Mouse (Mus musculus) adrenal gland (tissue): ENCODE measurements around the gene Tasp1.
"Not testable (repeated sequence)": the region's sequence is repeated elsewhere in the genome, so short reads cannot be mapped to it uniquely, and the experiment has no call there.

ENCODE experiments used
- intact Hi-C: fragments of 180-260 bp; cut with DNase I; formaldehyde crosslinking; loops from one replicate; pipeline ENCODE4 v1.15.1; 2025

Gene Tasp1

DNA sequence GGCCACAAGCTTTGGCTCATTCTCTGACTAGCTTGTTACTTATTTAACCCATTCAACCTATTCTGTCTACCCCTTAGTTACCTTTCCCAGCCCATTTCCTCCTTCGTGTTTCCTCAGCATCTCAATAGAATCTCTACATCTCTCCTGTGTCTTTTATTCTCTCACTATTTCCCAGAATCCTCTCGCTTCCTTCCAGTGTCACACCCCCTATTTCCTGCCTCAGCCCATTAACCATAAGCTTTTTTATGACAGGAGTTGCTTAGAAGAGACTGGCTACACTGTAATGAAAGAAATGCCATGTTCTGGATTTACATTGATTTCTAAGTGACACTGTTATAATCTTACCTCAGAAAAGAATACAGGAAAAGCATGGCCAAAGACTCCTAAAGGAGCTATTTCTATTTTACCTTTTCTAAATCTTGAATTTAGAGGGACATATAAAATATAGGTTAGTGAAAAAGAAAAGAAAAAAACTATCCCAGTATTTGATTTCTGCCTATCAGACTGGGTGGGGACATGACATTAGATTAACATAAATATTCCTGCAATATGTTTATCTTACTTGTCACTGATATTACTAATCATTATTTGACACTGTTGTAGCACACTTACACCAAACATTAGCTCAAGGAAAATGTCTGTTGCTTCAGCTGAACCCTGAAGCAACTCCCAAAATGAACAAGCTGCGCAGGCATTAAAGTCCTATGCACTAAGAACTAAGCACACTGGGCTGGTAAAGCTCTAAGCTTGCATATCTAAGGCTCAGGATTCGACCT is 6.3 kb downstream of the Tasp1 start:
- intact Hi-C loops = no loop called here

DNA sequence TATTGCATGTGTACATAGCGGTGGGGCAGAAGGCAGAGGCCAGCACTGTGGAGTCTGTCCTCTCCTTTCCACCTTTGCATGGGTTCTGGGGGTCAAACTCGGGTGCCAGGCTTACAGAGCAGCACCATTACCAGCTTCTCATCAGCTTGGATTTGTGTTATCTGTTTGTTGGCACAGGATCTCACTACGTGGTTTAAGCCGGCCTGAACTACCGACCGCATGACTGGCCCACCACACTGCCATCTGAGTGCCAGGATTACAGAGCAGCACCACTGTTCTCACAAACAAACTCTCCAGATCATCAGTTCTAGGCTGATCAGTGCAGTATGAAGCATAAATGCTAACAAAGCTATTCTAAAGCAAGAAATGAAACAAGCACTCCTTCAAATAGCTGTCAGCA is 8.5 kb downstream of the Tasp1 start:
- intact Hi-C loops = no loop called here

DNA sequence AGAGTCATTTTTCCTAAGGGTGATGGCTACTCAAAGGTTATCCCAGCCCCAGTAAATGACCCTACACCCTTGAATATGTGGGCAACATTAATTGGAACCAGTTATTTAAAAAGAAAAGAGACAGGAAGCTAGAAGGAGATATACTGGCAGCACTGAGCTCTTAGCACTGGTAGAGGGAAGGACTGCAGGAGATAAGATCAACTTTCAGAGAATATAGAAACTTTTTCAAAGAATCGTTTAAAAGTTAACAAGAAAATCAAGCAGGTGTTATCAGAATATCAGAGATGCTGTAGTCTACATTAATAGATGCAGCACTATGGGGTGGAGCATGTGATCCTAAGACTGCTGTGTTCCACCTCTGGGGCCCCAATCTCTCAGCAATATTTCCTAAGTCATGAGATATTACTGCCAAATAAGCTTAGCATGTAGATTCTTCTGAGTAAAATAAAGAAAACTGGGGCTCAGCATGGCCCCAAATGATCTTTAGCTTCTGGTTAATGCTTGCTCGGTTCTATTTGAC is 14.9 kb downstream of the Tasp1 start:
- intact Hi-C loops = no loop called here

DNA sequence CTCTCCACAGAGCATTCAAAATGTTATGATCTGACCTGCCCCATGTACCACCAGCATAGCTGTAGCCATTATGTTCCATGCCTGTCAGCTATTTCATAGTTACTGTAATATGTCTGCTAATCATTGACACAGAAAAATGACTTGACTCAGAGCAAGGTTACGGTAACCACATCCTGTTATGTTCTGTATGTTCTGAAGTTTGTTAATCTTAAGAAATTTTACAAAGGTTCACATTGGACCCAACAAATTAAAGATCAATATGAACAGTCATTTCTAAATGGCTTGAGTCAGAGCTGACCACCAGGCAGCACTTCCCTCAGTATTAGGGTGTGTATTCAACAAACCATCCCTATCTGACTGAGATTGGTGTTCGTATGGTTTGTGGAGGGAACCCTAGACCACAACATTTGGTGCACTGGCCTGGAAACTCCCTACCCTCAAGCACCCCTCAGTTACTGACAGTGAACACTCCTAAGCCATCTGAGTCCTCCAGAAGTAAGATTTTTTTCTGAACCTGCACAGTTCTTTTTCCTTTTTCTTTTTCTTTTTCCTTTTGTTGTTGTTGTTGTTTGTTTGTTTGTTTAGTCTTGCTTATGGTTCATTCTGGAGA is 24.0 kb downstream of the Tasp1 start:
- intact Hi-C loops = no loop called here

DNA sequence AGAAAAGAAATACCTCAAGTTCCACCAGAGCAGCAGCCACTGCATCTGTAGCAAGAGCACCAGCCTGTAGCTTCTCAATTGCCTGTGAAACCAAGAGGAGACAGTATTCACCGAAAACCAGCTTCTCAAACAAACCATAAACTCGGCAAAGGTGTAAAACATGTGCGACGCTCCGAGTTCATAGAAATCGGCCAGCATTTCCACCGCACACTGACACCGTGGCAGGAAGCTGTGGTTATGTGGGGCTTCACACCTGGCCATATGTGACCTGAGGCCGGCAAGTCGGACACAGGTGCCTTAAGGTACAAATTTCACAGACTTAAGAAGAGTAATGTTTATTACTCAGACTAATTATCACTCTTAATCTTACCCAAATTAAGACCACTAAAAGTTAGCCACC is 24.5 kb downstream of the Tasp1 start:
- intact Hi-C loops = no loop called here

DNA sequence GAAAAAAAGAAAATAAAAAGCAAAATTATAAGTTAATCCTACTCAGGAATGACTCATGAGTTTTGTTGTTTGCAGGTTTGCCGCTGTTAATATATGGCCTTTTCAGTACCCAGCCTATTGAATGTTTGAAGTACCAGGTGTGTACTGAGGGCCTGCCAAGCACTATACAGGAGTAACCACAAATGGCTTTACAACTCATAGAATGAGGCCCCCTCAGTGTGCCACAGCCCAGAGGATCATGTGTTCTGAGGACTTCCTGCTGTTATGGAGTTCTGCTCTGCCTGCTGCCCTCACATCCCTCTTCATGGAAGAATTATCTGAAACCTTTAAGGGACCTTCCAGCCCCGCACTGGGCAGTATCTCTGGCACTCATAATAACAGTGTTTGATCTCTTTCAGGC is 29.1 kb downstream of the Tasp1 start:
- intact Hi-C loops = no loop called here

DNA sequence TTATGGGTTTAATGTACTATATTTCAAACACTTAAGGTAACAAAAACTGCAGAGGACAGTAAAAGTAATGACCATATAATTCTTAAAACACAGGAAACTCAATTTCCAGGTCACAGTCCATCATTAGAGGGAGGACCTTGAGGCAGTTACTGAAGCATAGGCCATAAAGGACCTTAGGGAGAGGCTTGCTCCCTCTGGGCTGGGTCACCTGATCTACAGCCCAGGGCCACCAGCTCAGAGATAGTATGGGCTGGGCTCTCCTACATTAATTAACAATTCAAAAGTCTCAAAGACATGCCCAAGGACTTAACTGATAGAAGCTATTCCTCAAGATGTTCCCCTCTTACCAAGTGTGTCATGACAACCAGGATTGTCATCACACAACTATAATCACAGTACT is 29.8 kb downstream of the Tasp1 start:
- intact Hi-C loops = no loop called here

DNA sequence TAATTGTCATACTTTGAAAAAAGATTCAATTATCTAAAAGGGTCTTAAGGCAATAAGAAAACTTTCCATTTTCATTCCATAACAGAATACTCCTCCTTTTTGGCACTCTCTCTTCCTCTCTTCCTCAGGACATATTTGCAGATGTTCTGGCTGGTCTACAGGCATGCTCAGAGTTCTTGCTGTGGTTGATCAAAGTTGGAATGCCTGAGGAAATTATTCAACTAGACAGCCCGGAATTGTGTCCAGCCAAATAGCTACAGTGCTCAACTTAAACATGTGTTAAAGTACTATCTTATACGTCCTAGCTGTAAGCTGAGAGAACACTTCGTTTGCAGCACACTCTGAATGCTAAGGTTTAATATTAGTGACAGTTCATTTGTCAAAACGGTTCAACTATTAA is 41.7 kb downstream of the Tasp1 start:
- intact Hi-C loops = no loop called here

DNA sequence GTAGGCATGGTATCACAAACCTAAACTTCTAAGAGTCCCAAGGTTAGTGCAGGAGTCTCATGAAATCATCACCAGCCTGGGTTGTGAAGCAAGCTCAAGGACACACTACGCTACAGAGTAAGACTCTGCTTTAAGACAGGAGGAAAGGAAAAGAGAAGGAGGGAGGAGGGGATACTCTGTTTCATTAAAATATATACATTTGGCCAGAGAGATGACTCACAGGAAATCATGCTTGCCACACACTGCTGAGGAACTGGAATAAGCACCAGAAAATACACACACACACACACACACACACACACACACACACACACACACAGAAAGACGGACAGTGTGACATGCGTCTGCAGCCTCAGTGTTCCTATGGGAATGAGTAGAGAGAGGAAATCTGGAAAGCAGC is 59.2 kb downstream of the Tasp1 start:
- intact Hi-C loops = no loop called here

DNA sequence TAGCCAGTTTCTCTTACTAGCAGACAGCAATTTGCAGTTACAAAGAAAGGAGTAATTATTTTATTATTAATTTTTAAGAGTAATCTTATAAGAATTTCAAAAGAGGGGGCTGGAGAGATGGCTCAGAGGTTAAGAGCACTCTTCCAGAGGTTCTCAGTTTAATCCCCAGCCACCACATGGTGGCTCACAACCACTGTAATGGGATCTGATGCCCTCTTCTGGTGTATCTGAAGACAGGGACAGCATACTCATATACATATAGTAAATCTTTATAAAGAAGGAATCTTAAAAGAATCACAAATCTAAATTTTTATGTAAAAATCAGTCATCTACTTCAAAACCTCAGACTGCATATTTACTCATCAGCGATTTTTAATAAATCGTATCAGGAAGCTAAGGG is 68.4 kb downstream of the Tasp1 start:
- intact Hi-C loops = loop anchor here (10.0 kb wide), 1 partner anchor 157 kb away; the partner anchor contains the start of gene Gm17374

DNA sequence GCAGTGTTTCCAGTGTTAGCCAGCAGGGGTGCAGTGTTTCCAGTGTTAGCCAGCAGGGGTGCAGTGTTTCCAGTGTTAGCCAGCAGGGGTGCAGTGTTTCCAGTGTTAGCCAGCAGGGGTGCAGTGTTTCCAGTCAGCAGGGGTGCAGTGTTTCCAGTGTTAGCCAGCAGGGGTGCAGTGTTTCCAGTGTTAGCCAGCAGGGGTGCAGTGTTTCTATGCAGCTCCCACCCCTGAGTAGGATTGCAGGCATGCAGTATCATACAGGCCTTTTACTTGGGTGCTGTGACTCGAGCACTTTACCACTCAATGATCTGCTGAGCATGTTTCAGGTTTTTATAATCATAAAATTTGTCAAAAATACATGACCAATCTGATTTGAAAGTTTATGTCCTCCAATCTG is 76.7 kb downstream of the Tasp1 start:
- intact Hi-C loops = loop anchor here (10.0 kb wide), 1 partner anchor 165 kb away; the partner anchor contains the start of gene Gm17374

DNA sequence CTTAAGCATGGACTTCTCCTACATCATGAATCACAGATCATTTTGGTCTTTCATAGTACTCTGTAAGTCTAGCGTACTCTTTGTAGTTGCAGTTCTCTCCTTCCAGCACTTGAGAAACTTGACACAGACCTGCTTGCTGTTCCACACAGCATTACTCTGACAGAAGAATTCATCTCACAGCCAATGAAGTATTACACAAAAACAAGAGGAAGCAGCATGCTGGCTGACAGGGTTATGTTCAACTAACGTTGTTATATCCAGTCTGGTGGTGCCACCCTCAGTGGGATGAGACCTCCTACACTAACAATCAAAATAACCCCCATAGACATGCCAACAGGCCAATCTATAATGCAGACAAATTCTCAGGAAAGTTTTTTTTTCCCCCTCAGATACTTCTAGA is 99.2 kb downstream of the Tasp1 start:
- intact Hi-C loops = loop anchor here (2.0 to 5.0 kb wide), 2 partner anchors 190 to 377 kb away; no protein-coding TSS in a partner anchor

DNA sequence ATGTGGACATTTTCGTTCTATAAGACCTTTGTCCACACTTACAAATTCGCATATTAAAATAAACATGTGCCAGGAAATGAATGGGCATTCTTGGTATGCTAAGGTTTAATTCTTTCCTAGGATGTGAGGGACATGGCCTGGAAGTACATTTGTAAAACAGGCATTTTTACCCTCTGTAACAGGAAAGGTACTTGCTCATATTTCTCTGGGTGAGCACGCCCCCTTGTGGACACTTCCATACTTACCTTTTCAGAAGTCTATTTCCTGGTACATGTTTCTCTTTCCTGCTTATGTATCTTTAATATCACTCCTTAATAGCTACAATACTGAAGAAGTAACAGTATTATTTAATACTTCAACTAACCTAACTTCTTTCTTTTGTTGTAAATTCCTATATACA is 100.3 kb downstream of the Tasp1 start:
- intact Hi-C loops = loop anchor here (2.0 to 5.0 kb wide), 2 partner anchors 189 to 375 kb away; no protein-coding TSS in a partner anchor

DNA sequence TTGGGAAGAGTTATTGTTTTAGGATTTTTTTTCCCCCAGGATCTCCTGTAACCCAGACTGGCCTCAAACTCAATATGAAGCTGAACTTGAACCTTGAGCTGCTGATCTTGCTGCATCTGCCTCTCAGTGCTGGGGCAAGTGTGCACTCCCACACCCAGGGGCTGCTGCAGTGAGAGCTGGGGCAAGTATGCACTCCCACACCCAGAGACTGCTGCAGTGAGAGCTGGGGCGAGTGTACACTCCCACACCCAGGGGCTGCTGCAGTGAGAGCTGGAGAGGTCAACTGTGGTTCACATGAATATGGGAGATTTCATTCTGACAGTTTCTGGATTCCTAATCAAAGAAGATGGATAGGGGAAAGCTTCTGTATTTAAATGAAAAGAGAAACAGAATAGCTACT is 117.8 kb downstream of the Tasp1 start:
- intact Hi-C loops = no loop called here

DNA sequence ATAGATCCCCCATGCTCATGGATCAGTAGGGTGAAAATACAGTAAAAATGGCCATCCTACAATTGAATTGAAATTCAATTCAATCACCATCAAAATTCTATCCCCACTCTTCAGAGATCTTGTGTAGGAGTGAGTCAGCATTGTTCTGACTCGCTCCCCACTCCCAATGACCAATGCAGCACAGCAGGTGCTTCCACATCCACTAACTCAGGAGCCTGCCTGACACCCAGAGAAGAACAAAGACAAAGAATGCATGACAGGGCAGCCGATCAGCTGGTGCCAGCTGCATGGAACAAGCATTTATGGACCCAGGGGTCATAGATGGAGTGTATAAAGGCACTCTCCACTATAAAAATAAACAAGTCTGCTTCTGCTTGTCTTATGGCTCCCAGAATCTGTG is 129.0 kb downstream of the Tasp1 start:
- intact Hi-C loops = no loop called here

DNA sequence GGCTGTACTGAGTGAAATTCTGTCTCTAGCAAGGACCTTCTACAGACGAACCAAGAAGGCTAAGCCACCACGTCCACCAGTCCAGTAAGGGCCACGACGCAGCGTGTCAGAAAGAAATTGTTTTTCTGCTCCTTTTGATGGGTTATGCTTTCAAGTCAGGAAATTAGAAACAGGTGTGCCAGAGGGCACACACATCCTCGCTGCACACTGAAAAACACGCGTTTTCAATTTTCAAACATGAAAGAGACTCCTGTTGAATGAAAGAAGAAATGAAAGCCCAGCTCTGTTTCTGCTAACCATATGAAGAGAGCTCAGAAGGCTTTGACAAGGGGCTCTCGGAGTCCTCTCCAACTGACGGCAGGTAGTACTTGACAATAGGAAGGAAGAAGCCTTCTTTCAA is 132.0 kb downstream of the Tasp1 start:
- intact Hi-C loops = no loop called here

DNA sequence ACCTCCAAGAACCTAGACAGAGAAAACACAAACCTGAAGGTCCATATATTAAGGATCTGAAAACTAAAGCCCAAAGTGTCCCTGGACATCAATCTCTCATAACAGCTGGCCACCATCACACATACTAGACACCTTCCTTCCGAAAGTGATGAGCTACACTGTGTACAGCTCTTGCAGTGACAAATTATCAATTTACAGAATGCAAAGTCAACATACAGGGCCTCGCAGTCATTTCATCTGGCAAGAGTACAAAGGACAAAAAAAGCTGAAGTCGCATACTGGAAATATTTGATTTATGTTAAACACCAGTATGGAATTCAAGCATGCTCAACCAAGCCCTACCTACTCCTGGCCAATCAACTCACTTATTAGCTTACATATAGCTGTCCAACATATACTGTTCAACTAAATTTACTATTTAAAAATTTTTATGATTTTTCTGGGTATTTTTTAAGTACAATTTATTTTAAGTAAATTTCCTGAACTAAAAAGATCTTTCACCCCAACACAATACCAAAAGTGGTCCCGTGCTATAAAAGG is 132.5 kb downstream of the Tasp1 start:
- intact Hi-C loops = no loop called here

DNA sequence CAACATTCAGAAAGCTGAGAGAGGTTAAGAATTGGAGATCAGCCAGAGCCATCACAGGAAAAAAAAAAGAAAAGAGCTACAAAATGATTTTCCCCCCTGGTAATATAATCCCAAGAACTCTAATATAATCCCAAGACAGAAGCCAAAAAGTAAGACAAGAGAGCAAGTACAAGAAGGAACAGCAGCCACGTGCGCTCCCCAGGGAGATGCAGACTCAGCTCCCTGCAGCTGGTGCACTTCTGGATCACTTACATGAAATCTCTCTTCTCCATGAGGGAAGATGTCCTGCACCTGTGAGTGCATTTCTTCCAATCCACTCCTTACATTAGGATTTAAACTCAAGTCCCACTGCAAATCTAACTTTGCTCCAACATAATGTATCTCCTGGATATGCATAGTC is 134.4 kb downstream of the Tasp1 start:
- intact Hi-C loops = no loop called here

DNA sequence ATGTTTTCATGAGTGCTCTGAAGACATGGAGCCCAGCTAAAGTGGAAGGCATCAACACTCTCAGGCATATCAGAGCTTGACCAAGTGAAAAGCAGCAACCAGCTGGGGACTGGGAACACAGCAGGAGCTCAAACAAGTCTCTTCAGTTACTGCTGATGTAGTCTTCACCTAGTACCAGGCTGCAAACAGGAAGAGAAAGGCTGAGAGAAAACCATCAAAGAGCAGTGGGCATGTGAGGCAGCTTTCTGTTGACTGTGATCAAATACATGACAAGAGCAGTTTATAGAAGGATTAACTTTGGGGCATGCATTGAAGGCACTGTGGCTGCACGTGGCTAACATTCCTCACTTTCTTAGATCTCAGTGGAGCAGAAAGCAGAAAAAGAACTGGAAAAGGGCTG is 141.7 kb downstream of the Tasp1 start:
- intact Hi-C loops = no loop called here

DNA sequence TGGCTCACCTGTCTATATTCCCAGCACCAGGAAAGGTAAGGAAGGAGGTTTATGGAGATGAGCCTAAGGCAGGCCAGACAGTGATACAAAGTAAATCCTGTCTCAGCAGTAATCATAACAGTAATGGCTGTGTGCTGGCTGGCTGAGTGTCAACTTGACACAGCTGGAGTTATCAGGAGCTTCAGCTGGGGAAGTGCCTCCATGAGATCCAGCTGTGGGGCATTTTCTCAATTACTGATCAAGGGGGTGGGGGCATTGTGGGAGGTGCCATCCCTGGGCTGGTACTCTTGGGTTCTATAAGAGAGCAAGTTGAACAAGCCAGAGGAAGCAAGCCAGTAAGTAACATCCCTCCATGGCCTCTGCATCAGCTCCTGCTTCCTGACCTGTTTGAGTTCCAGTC is 145.2 kb downstream of the Tasp1 start:
- intact Hi-C loops = not testable (repeated sequence)

DNA sequence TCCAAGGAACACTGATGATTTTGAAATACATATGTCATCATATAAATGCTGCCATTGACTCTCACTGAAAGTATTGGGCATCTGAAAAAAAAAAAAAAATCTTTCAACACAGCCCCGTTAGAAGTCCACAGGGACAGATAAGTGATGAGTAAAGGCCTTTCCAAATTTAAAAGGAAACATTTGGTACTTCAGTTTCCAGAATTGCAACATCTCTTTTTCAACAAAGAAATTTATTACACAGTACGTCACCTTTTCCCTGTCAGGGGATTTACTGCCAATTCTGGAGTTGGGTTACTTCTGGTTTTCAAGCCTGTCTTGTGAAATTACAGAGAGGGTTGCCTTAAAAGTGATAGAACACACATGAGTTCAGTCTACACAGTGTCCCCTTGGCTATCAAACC is 146.8 kb downstream of the Tasp1 start:
- intact Hi-C loops = no loop called here

DNA sequence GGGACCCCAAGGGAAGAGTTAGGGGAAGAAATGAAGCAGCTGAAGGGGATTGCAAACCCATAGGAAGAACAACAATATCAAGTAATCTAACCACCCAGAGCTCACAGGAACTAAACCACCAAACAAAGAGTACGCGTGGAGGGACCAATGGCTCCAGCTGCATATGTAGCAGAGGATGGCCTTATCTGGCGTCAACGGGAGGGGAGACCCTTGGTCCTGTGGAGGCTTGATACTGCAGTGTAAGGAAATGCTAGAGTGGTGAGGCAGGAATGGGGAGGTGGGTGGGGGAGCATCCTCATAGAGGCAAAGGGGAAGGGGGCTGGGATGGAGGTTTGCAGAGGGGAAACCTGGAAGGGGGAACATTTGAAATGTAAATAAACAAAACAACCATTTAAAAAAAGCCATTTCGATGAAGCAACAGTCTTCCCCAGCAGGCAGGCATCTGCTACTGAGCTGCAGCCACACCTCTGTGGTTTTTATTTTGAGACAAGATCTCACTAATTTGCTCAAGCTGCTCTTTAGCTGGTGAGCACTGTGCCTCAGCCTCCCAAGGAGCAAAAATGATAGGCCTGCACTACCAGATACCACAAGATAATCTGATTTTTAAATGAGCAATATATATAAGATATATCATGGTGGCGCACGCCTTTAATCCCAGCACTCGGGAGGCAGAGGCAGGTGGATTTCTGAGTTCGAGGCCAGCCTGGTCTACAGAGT is 160.0 kb downstream of the Tasp1 start:
- intact Hi-C loops = no loop called here
